Comparison of ENCODE assay signal across 7 mouse cellular contexts in genomic region chr5:137770709-137771108, GRCm38 (mm10). TPM values are rescaled to one million over a fixed set of nuclear protein-coding genes. Genes with fewer than 3 reads are reported as not detected.
DNase-seq lines count a peak whose midpoint lies in the region; ATAC-seq and TF ChIP-seq lines count a peak whose summit lies in the region.

No protein-coding gene starts in this region.

- no peak overlapping the region for H3K27ac ChIP-seq in lung, embryonic 14.5 days (ENCODE audit: low read depth)
- no peak overlapping the region for H3K27ac ChIP-seq in forebrain, embryonic 14.5 days (ENCODE audit: low read depth, low read length)
- no peak overlapping the region for H3K27ac ChIP-seq in lung, embryonic 15.5 days

- no peak overlapping the region for H3K4me2 ChIP-seq in lung, embryonic 14.5 days
- H3K4me2 ChIP-seq in forebrain, embryonic 14.5 days (ENCODE audit: low read length), result no peak overlapping the region
- H3K4me2 ChIP-seq in lung, embryonic 15.5 days, result no peak overlapping the region

- peak; percentile 82 for DNase-seq in lung, embryonic 14.5 days
- no peak for DNase-seq in lung, adult 18-20 months
- peak; percentile 82 for DNase-seq in ZHBTc4 (ENCODE audit: low read depth, low spot score)
- DNase-seq in forebrain, embryonic 14.5 days (ENCODE audit: low spot score), result peak; percentile 71
- DNase-seq in yolk sac, embryonic 10.5 days (ENCODE audit: low spot score), result peak; percentile 42
- no peak for DNase-seq in ovary, postnatal 10 days (ENCODE audit: low spot score)

- TF ChIP-seq CTCF in lung, embryonic 14.5 days (IDR thresholded peaks at IDR 0.05; ENCODE audit: low read depth), result peak; percentile 91

- H3K36me3 ChIP-seq in lung, embryonic 14.5 days (ENCODE audit: insufficient read depth), result no peaks in the 10 kb centered on the region
- no peaks in the 10 kb centered on the region for H3K36me3 ChIP-seq in forebrain, embryonic 14.5 days (ENCODE audit: control insufficient read depth, insufficient read depth, low read length)
- H3K36me3 ChIP-seq in lung, embryonic 15.5 days, result no peaks in the 10 kb centered on the region

- no peaks in the 10 kb centered on the region for H3K27me3 ChIP-seq in lung, embryonic 14.5 days (ENCODE audit: insufficient read depth, low read length)
- no peaks in the 10 kb centered on the region for H3K27me3 ChIP-seq in forebrain, embryonic 14.5 days (replicated peaks; ENCODE audit: control insufficient read depth, insufficient read depth, low read length)
- no peaks in the 10 kb centered on the region for H3K27me3 ChIP-seq in lung, embryonic 15.5 days

- no peaks in the 10 kb centered on the region for H3K4me1 ChIP-seq in lung, embryonic 14.5 days (ENCODE audit: insufficient read depth)
- no peaks in the 10 kb centered on the region for H3K4me1 ChIP-seq in forebrain, embryonic 14.5 days (ENCODE audit: control insufficient read depth, insufficient read depth, low read length)
- no peaks in the 10 kb centered on the region for H3K4me1 ChIP-seq in lung, embryonic 15.5 days

- no peak overlapping the region for H3K4me3 ChIP-seq in lung, embryonic 14.5 days (ENCODE audit: low read depth, low read length)
- H3K4me3 ChIP-seq in forebrain, embryonic 14.5 days (ENCODE audit: low read depth, low read length), result no peak overlapping the region
- H3K4me3 ChIP-seq in lung, embryonic 15.5 days, result no peak overlapping the region

- no peaks in the 10 kb centered on the region for H3K9me3 ChIP-seq in lung, embryonic 14.5 days (ENCODE audit: low read depth, low read length)
- no peaks in the 10 kb centered on the region for H3K9me3 ChIP-seq in forebrain, embryonic 14.5 days (replicated peaks; ENCODE audit: control insufficient read depth, low read length)
- H3K9me3 ChIP-seq in lung, embryonic 15.5 days, result no peaks in the 10 kb centered on the region

- ATAC-seq in lung, embryonic 14.5 days (ENCODE audit: insufficient read depth), result no peak
- peak; percentile 42; the same call in 1 of the 2 replicates for ATAC-seq in forebrain, embryonic 14.5 days
- ATAC-seq in lung, embryonic 15.5 days (ENCODE audit: borderline replicate concordance, extremely low read depth, low FRiP score, low TSS enrichment), result 0 out of 2 replicates have a peak, but pooled peaks have one; percentile 31

- WGBS in lung, embryonic 14.5 days, result 51% methylated on average over 2 of the region's 2 CpGs
- 34% methylated on average over 2 of the region's 2 CpGs for WGBS in forebrain, embryonic 14.5 days
- WGBS in lung, embryonic 15.5 days, result 45% methylated on average over 2 of the region's 2 CpGs

- no peak overlapping the region for H3K9ac ChIP-seq in lung, embryonic 14.5 days
- no peak overlapping the region for H3K9ac ChIP-seq in forebrain, embryonic 14.5 days (ENCODE audit: low read length)
- no peak overlapping the region for H3K9ac ChIP-seq in lung, embryonic 15.5 days

RNA-seq across cellular contexts. Expression of gene Ppp1r35, which starts 7.9 kb away (rescaled TPM):
- 33.7 and 40.9 TPM in 2 replicates for polyA plus RNA-seq in lung, embryonic 14.5 days (2014; fragmentation: Nextera tagmentation; extraction: Ambion mirVana)
- 55.1 and 60.0 TPM in 2 replicates for polyA plus RNA-seq in forebrain, embryonic 14.5 days (2014; fragmentation: Nextera tagmentation; extraction: Ambion mirVana)
- polyA plus RNA-seq in lung, embryonic 15.5 days (2015; fragmentation: Nextera tagmentation; extraction: Ambion mirVana), result 33.7 and 33.9 TPM in 2 replicates

RNA-seq across cellular contexts. Expression of gene Mepce, which starts 16.7 kb away (rescaled TPM):
- 13.1 and 14.5 TPM in 2 replicates for polyA plus RNA-seq in lung, embryonic 14.5 days (2014; fragmentation: Nextera tagmentation; extraction: Ambion mirVana)
- polyA plus RNA-seq in forebrain, embryonic 14.5 days (2014; fragmentation: Nextera tagmentation; extraction: Ambion mirVana), result 13.1 and 13.2 TPM in 2 replicates
- polyA plus RNA-seq in lung, embryonic 15.5 days (2015; fragmentation: Nextera tagmentation; extraction: Ambion mirVana), result 11.5 and 12.3 TPM in 2 replicates

RNA-seq across cellular contexts. Expression of gene Zcwpw1, which starts 16.9 kb away (rescaled TPM):
- polyA plus RNA-seq in lung, embryonic 14.5 days (2014; fragmentation: Nextera tagmentation; extraction: Ambion mirVana), result 25.9 and 26.1 TPM in 2 replicates
- 7.3 and 7.7 TPM in 2 replicates for polyA plus RNA-seq in forebrain, embryonic 14.5 days (2014; fragmentation: Nextera tagmentation; extraction: Ambion mirVana)
- polyA plus RNA-seq in lung, embryonic 15.5 days (2015; fragmentation: Nextera tagmentation; extraction: Ambion mirVana), result 23.1 and 28.2 TPM in 2 replicates

RNA-seq across cellular contexts. Expression of gene Tsc22d4, which starts 25.2 kb away (rescaled TPM):
- polyA plus RNA-seq in lung, embryonic 14.5 days (2014; fragmentation: Nextera tagmentation; extraction: Ambion mirVana), result 127 TPM in 2 replicates
- polyA plus RNA-seq in forebrain, embryonic 14.5 days (2014; fragmentation: Nextera tagmentation; extraction: Ambion mirVana), result 52.3 and 62.1 TPM in 2 replicates
- 136 and 150 TPM in 2 replicates for polyA plus RNA-seq in lung, embryonic 15.5 days (2015; fragmentation: Nextera tagmentation; extraction: Ambion mirVana)

RNA-seq across cellular contexts. Expression of gene Nyap1, which starts 29.3 kb away (rescaled TPM):
- 0.91 and 0.93 TPM in 2 replicates for polyA plus RNA-seq in lung, embryonic 14.5 days (2014; fragmentation: Nextera tagmentation; extraction: Ambion mirVana)
- polyA plus RNA-seq in forebrain, embryonic 14.5 days (2014; fragmentation: Nextera tagmentation; extraction: Ambion mirVana), result 13.8 and 14.5 TPM in 2 replicates
- 1.6 and 1.8 TPM in 2 replicates for polyA plus RNA-seq in lung, embryonic 15.5 days (2015; fragmentation: Nextera tagmentation; extraction: Ambion mirVana)

Comparison
In these comparisons a context has a peak if more than half of its experiments do, and no peak if none do; other contexts are left out.
1. DNase-seq: peak in lung, embryonic 14.5 days (single experiment), ZHBTc4 (single experiment), forebrain, embryonic 14.5 days (single experiment) and yolk sac, embryonic 10.5 days (single experiment); none in lung, adult 18-20 months (0 of 2) and ovary, postnatal 10 days (single experiment).